Mouse (Mus musculus): Measurements from ENCODE around the gene Ttc6.
A peak's percentile ranks its signal among the peaks of the same experiment; 100 is the strongest.

The Ttc6 gene

GRCm38 (mm10) chr12:57545371-57546241, 18.3 kb upstream of the Ttc6 start:
- DNase-seq, result peak; percentile 74

- peak; percentile 60 for DNase-seq
Measured at GRCm38 (mm10) chr12:57546415-57547201, 17.3 kb upstream of the Ttc6 start, which contains the start of gene Foxa1. TSS of gene Foxa1 (minus strand) at chr12:57546916.

GRCm38 (mm10) chr12:57547890-57548289, 16.0 kb upstream of the Ttc6 start:
- DNase-seq, result no peak

- DNase-seq, result peak; percentile 61
Measured at GRCm38 (mm10) chr12:57548352-57548980, 15.4 kb upstream of the Ttc6 start.

GRCm38 (mm10) chr12:57548981-57549666, 14.8 kb upstream of the Ttc6 start:
- no peak for DNase-seq

- DNase-seq, result no peak
Measured at GRCm38 (mm10) chr12:57549667-57550160, 14.2 kb upstream of the Ttc6 start.

GRCm38 (mm10) chr12:57550181-57550808, 13.6 kb upstream of the Ttc6 start:
- DNase-seq, result no peak

GRCm38 (mm10) chr12:57550881-57551280, 13.0 kb upstream of the Ttc6 start:
- no peak for DNase-seq

GRCm38 (mm10) chr12:57552286-57552685, 11.6 kb upstream of the Ttc6 start:
- no peak for DNase-seq

GRCm38 (mm10) chr12:57554091-57554490, 9.8 kb upstream of the Ttc6 start:
- DNase-seq, result no peak

- DNase-seq, result no peak
Measured at GRCm38 (mm10) chr12:57571773-57572172, 7.9 kb downstream of the Ttc6 start.

GRCm38 (mm10) chr12:57572415-57572814, 8.5 kb downstream of the Ttc6 start:
- no peak for DNase-seq

GRCm38 (mm10) chr12:57575931-57576628, 12.2 kb downstream of the Ttc6 start:
- DNase-seq, result peak; percentile 46

- DNase-seq, result peak; percentile 36
Measured at GRCm38 (mm10) chr12:57607624-57608023, 43.7 kb downstream of the Ttc6 start.

- no peak for DNase-seq
Measured at GRCm38 (mm10) chr12:57615137-57615536, 51.2 kb downstream of the Ttc6 start.

- DNase-seq, result peak; percentile 15
Measured at GRCm38 (mm10) chr12:57622030-57622429, 58.1 kb downstream of the Ttc6 start.

- no peak for DNase-seq
Measured at GRCm38 (mm10) chr12:57623264-57623663, 59.4 kb downstream of the Ttc6 start.

- no peak for DNase-seq
Measured at GRCm38 (mm10) chr12:57624011-57624608, 60.2 kb downstream of the Ttc6 start.

- DNase-seq, result no peak
Measured at GRCm38 (mm10) chr12:57650011-57650410, 86.1 kb downstream of the Ttc6 start.

GRCm38 (mm10) chr12:57650677-57651076, 86.8 kb downstream of the Ttc6 start:
- no peak for DNase-seq
